Mouse (Mus musculus): Measurements from ENCODE around the gene Bpifb9a.
"Not testable (repeated sequence)": the region's sequence is repeated elsewhere in the genome, so short reads cannot be mapped to it uniquely, and the experiment has no call there.

Bpifb9a gene

GRCm38 (mm10) chr2:154301763-154302162 is 44.1 kb downstream of the Bpifb9a start:
- in situ Hi-C loops (cut with MboI, MseI): no loop called here

- in situ Hi-C loops (cut with MboI, MseI): loop anchor here (5.0 kb wide), 1 partner anchor 47 kb away; the partner anchor contains the start of gene Bpifb9a
Observed at GRCm38 (mm10) chr2:154304604-154305003, 47.0 kb downstream of the Bpifb9a start.

GRCm38 (mm10) chr2:154306927-154307326 is 49.3 kb downstream of the Bpifb9a start, which contains the start of gene Bpifb9b:
TSS of gene Bpifb9b (plus strand) at chr2:154307227.
- in situ Hi-C loops (cut with MboI, MseI): loop anchor here (5.0 kb wide), 1 partner anchor 50 kb away; the partner anchor contains the start of gene Bpifb9a

- in situ Hi-C loops (cut with MboI, MseI): not testable (repeated sequence)
Observed at GRCm38 (mm10) chr2:154313771-154314170, 56.1 kb downstream of the Bpifb9a start.

Data from T-helper 2 cell (primary cell).